Mouse (Mus musculus): Measurements from ENCODE around the gene Slc36a3.

DNA sequence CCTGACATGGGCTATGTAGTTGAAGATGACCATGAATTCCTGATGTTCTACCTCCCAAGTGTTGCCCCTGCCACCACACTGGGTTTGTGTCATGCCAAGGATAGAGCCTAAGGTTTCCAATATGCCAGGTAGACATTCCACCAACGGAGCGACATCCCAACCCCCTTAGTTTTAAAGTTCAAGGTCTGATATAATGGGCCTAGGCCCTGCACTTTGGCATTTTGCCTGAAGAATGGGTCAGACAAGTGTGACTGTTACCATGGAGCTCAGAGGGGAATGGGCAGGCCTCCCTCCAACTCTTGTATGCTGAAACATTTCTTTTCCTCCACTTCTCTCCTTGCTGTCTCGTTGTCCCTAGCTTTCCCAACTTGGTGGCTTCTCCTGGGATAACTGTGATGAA is 48.3 kb downstream of the Slc36a3 start:
- TF ChIP-seq CTCF (IDR thresholded peaks at IDR 0.05; ENCODE audit: low read depth, low read length) (no peak), POLR2A (IDR thresholded peaks at IDR 0.05; ENCODE audit: insufficient read depth, low read length) (no peak)

Measured in ES-Bruce4 (cell line).